Mouse (Mus musculus) heart, postnatal 0 days (tissue): Measurements from ENCODE around the gene Chsy1.

Source experiments
- CTCF ChIP-seq: IDR thresholded peaks from 2 replicates; pipeline ENCODE4 v1.5.1; 2016; ENCODE audit warnings: antibody characterized with exemption, control low read depth, low read depth
- EP300 ChIP-seq: IDR thresholded peaks from 2 replicates; pipeline ENCODE4 v1.6.1; 2016; ENCODE audit warnings: antibody characterized with exemption, low read depth

GRCm38 (mm10) chr7:66107206-66107605, 2.1 kb upstream of the Chsy1 start:
- no peak for TF ChIP-seq CTCF
- no peak for TF ChIP-seq EP300
